Mouse (Mus musculus) G1E (cell line): Measurements from ENCODE around the gene Gm13289. TPM values are rescaled to one million over a fixed set of nuclear protein-coding genes. Genes with fewer than 3 reads are reported as not detected.
"Not testable (repeated sequence)": the region's sequence is repeated elsewhere in the genome, so short reads cannot be mapped to it uniquely, and the experiment has no call there.

ENCODE experiments used
- ATAC-seq: 2 replicates; pipeline ENCODE4 v1.8.0; 2016; ENCODE audit warnings: mild to moderate bottlenecking; ENCODE audit not compliant: insufficient number of reproducible peaks, poor library complexity, low FRiP score, severe bottlenecking; ENCODE audit errors: extremely low read depth
- DNase-seq: peaks from one replicate; pipeline ENCODE4 v3.0.0; 2012; ENCODE audit warnings: low spot score
- H3K27me3 ChIP-seq: 2 replicates; pipeline ENCODE4 v1.6.1; 2012; ENCODE audit warnings: mild to moderate bottlenecking, low read length, inconsistent platforms; ENCODE audit not compliant: insufficient read depth
- H3K36me3 ChIP-seq: replicated peaks from 2 replicates; pipeline ENCODE3; 2012; ENCODE audit warnings: mild to moderate bottlenecking, inconsistent platforms
- H3K4me1 ChIP-seq: 2 replicates; pipeline ENCODE4 v1.6.1; 2012; ENCODE audit warnings: low read depth, low read length, inconsistent platforms, mixed read lengths; ENCODE audit not compliant: insufficient read depth
- H3K4me3 ChIP-seq: 2 replicates; pipeline ENCODE4 v1.5.1; 2012; ENCODE audit warnings: low read depth, mild to moderate bottlenecking, inconsistent platforms, low read length, moderate library complexity, mixed read lengths
- H3K9me3 ChIP-seq: replicated peaks from 2 replicates; pipeline ENCODE4 v1.6.1; 2012; ENCODE audit warnings: inconsistent platforms
- CTCF ChIP-seq: IDR thresholded peaks from 2 replicates; pipeline ENCODE4 v1.5.1; 2012; ENCODE audit warnings: low read depth, low read length, inconsistent platforms, mixed read lengths
- GATA1 ChIP-seq: IDR thresholded peaks from 2 replicates; pipeline ENCODE4 v1.6.1; 2012; ENCODE audit warnings: borderline replicate concordance, low read length, inconsistent platforms, mixed read lengths
- GATA2 ChIP-seq: IDR thresholded peaks from 2 replicates; pipeline ENCODE4 v1.6.1; 2012; ENCODE audit warnings: low read depth, low read length, inconsistent platforms, borderline replicate concordance
- POLR2AphosphoS5 ChIP-seq: IDR thresholded peaks from 2 replicates; pipeline ENCODE4 v1.6.1; 2012; ENCODE audit warnings: low read depth, low read length, inconsistent platforms; ENCODE audit not compliant: insufficient replicate concordance
- TAL1 ChIP-seq: conservative IDR thresholded peaks from 2 replicates; pipeline ENCODE4 v1.6.1; 2012; ENCODE audit warnings: low read depth, low read length, inconsistent platforms, mixed read lengths
- polyA plus RNA-seq: library from polyadenylated mRNA; stranded (reverse); fragments of >175 nt; gene quantifications from 2 replicates; pipeline ENCODE4 v1.2.3, GENCODE M21; 2012
- total RNA-seq, 2 experiments: library from RNA; stranded (forward) in 1 of 2; stranded (reverse) in 1 of 2; fragments of 200-1000 nt in 1 of 2; fragments of >200 nt in 1 of 2; fragmentation: Nextera tagmentation in 1 of 2; gene quantifications; 2 replicates each; pipeline ENCODE4 v1.2.3; 2014 to 2017

The Gm13289 gene
- total and polyA plus RNA-seq, 3 experiments = not detected

DNA sequence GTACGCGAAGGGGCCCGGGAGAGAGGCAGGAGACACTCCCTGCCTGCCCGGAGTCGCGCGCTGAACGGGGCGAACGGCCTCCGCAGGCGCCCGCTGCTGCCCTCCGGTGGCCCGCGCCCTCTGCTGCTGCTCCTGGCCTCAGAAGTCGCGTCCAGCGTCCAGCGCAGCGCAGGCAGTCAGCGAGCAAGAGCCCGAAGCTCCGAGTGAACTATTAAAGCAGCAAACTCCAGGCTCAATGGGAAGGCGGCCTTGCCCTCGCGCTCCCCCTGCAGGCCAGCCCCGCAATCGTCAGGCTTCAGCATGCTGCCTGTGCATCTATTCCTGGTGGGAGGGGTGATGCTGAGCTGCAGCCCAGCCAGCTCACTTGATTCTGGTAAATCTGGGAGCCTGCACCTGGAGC lies 26.2 kb downstream of the Gm13289 start, which contains the start of gene Gm13287:
Gene Gm13287, plus strand, starts transcription at position 301 of the 400 bp plus-strand sequence.
- not testable (repeated sequence) for H3K9me3 ChIP-seq, H3K36me3 ChIP-seq, H3K4me3 ChIP-seq, H3K4me1 ChIP-seq, H3K27me3 ChIP-seq, DNase-seq, ATAC-seq

DNA sequence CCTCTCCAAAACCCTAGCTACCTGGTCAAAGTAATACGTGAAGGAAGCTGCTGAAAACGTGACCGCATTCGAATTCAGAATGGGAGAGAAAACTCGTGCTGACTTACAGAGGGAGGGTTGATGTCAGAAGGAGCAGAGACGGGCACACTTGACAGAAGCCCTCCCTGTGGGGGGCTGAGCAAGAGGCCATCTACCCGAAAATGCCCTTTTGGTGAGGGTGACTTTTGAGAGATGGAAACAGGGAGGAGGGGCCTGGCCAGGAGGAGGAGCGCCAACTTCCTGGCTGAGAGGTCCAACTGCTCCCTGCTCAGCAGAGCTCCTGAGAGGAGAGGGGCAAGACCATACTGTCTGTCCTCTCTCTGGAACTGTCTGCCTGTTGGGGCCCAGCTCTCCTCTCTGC lies 28.5 kb downstream of the Gm13289 start, which contains the start of gene Gm13288:
Gene Gm13288, plus strand, starts transcription at position 301 of the 400 bp plus-strand sequence.
- not testable (repeated sequence) for DNase-seq, H3K27me3 ChIP-seq, H3K9me3 ChIP-seq, H3K4me1 ChIP-seq, H3K4me3 ChIP-seq, ATAC-seq, H3K36me3 ChIP-seq

DNA sequence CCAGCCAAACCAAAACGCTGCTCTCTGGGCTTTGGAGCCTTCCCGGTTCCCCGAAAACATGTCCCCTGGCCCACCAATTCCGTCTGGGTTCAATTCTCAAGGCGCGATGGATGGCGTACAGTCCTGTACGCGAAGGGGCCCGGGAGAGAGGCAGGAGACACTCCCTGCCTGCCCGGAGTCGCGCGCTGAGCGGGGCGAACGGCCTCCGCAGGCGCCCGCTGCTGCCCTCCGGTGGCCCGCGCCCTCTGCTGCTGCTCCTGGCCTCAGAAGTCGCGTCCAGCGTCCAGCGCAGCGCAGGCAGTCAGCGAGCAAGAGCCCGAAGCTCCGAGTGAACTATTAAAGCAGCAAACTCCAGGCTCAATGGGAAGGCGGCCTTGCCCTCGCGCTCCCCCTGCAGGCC lies 29.0 kb downstream of the Gm13289 start:
- DNase-seq, H3K4me3 ChIP-seq, ATAC-seq: not testable (repeated sequence)

DNA sequence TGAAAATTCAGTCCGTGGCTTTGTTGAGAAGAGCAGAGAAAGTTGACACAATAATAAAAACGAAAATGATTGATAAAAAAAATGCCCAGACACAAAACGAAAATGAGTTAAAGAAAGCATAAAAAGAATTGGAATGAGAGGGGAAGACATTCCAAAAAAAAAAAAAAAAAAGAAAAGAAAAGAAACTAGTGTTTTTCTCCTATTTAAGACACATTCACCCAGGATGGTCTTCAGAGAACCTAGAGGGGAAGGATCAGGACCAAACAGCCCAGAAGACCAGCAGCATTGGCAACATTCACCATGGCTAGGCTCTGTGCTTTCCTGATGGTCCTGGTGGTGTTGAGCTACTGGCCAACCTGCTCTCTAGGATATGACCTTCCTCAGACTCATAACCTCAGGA lies 39.2 kb downstream of the Gm13289 start, which contains the start of gene Ifna7:
Gene Ifna7, plus strand, starts transcription at position 301 of the 400 bp plus-strand sequence.
- ATAC-seq (no peak), DNase-seq (no peak)
- no peak for TF ChIP-seq CTCF
- no peak for TF ChIP-seq TAL1
- no peak for TF ChIP-seq GATA1
- no peak for TF ChIP-seq POLR2AphosphoS5
- Histone ChIP-seq H3K4me3 (no peak within 1 kb of the TSS), H3K27me3 (no peaks in the 10 kb centered on the region), H3K4me1 (no peaks in the 10 kb centered on the region), H3K36me3 (no peaks in the 10 kb centered on the region), H3K9me3 (no peaks in the 10 kb centered on the region)

More for the DNA sequence above, 29.0 kb downstream of the Gm13289 start:
- H3K9me3 ChIP-seq, H3K4me1 ChIP-seq, H3K36me3 ChIP-seq, H3K27me3 ChIP-seq: not testable (repeated sequence)

DNA sequence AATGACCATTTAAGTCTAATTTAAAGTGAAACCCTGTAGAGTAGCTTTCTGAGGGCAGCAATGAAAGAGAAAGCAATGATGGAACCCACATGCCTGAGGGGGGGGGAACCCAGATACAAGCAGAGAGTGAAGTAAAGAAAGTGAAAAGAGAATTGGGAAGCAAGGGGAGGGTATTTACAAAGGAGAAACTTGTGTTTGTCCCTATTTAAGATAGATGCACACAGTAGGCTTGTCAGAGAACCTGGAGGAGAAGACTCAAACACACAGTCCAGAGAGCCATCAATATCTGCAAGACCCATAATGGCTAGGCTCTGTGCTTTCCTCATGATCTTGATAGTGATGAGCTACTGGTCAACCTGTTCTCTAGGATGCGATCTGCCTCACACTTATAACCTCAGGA lies 42.9 kb downstream of the Gm13289 start, which contains the start of gene Ifna11:
Gene Ifna11, plus strand, starts transcription at position 301 of the 400 bp plus-strand sequence.
- ATAC-seq = no peak
- no peak for DNase-seq
- no peaks in the 10 kb centered on the region for H3K9me3 ChIP-seq
- TF ChIP-seq GATA2 = no peak
- no peak for TF ChIP-seq GATA1
- no peak for TF ChIP-seq POLR2AphosphoS5
- TF ChIP-seq TAL1 = no peak
- no peak for TF ChIP-seq CTCF
- H3K36me3 ChIP-seq = no peaks in the 10 kb centered on the region
- H3K4me3 ChIP-seq = no peak within 1 kb of the TSS
- no peaks in the 10 kb centered on the region for H3K27me3 ChIP-seq
- no peaks in the 10 kb centered on the region for H3K4me1 ChIP-seq

DNA sequence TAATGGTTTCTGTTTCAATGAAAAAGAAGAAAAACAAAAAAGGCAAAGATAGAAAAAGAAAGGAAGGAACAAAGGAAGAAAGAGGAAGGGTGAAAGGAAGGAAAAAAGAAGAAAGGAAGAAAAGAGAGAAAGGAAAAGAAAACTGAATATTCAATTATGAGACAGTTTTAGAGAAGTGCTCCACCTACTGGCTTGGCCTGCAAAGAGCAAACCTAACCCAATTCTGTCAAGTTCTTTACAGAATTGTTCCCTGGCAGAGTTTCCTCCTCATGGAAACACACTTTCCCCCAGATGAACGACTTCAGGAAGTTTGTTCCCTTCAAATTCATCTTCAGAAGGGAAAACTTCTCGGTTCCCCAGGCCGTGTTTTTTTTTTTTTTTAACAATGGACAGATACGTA lies 46.3 kb downstream of the Gm13289 start:
- Histone ChIP-seq H3K4me1 (no peaks in the 10 kb centered on the region), H3K9me3 (no peaks in the 10 kb centered on the region), H3K4me3 (no peak overlapping the region), H3K27me3 (no peaks in the 10 kb centered on the region), H3K36me3 (no peaks in the 10 kb centered on the region)
- DNase-seq = no peak
- TF ChIP-seq CTCF (no peak), POLR2AphosphoS5 (no peak), GATA1 (no peak), TAL1 (no peak), GATA2 (no peak)
- ATAC-seq = no peak

Other genes with a start within 250 kb of the Gm13289 start
Only the 20 nearest of the 31 such genes appear.
- gene Gm26566, start 55.1 kb upstream of the Gm13289 start, total RNA-seq (2014; fragmentation: Nextera tagmentation) = not detected in 2 replicates
- 0.33 and 0.46 TPM in 2 replicates for gene Gm26566, start 55.1 kb upstream of the Gm13289 start, total RNA-seq (2017)
- 0.08 and 0.22 TPM in 2 replicates for gene Gm26566, start 55.1 kb upstream of the Gm13289 start, polyA plus RNA-seq
- 63.5 and 64.7 TPM in 2 replicates for gene Klhl9, start 54.5 kb upstream of the Gm13289 start, total RNA-seq (2014; fragmentation: Nextera tagmentation)
- gene Klhl9, start 54.5 kb upstream of the Gm13289 start, total RNA-seq (2017) = 95.4 and 115 TPM in 2 replicates
- gene Klhl9, start 54.5 kb upstream of the Gm13289 start, polyA plus RNA-seq = 5.6 and 6.3 TPM in 2 replicates
- gene Gm13271, start 22.1 kb upstream of the Gm13289 start, total RNA-seq (2014; fragmentation: Nextera tagmentation) = not detected in 2 replicates
- gene Gm13271, start 22.1 kb upstream of the Gm13289 start, total RNA-seq (2017) = not detected in 2 replicates
- gene Gm13271, start 22.1 kb upstream of the Gm13289 start, polyA plus RNA-seq = not detected in 2 replicates
- not detected in 2 replicates for gene Gm13283, start 16.8 kb upstream of the Gm13289 start, total RNA-seq (2014; fragmentation: Nextera tagmentation)
- not detected in 2 replicates for gene Gm13283, start 16.8 kb upstream of the Gm13289 start, total RNA-seq (2017)
- not detected in 2 replicates for gene Gm13283, start 16.8 kb upstream of the Gm13289 start, polyA plus RNA-seq
- gene Gm13290, start 3.1 kb upstream of the Gm13289 start, total RNA-seq (2014; fragmentation: Nextera tagmentation) = not detected in 2 replicates
- gene Gm13290, start 3.1 kb upstream of the Gm13289 start, total RNA-seq (2017) = not detected in 2 replicates
- gene Gm13290, start 3.1 kb upstream of the Gm13289 start, polyA plus RNA-seq = not detected in 2 replicates
- not detected in 2 replicates for gene Gm13272, start 2.9 kb downstream of the Gm13289 start, total RNA-seq (2014; fragmentation: Nextera tagmentation)
- 0.29 TPM in 1 of 2 replicates, not detected in the other for gene Gm13272, start 2.9 kb downstream of the Gm13289 start, total RNA-seq (2017)
- not detected in 2 replicates for gene Gm13272, start 2.9 kb downstream of the Gm13289 start, polyA plus RNA-seq
- gene Ifnz, start 5.2 kb downstream of the Gm13289 start, total RNA-seq (2014; fragmentation: Nextera tagmentation) = not detected in 2 replicates
- not detected in 2 replicates for gene Ifnz, start 5.2 kb downstream of the Gm13289 start, total RNA-seq (2017)
- not detected in 2 replicates for gene Ifnz, start 5.2 kb downstream of the Gm13289 start, polyA plus RNA-seq
- not detected in 2 replicates for gene Gm13276, start 8.8 kb downstream of the Gm13289 start, total RNA-seq (2014; fragmentation: Nextera tagmentation)
- gene Gm13276, start 8.8 kb downstream of the Gm13289 start, total RNA-seq (2017) = not detected in 2 replicates
- not detected in 2 replicates for gene Gm13276, start 8.8 kb downstream of the Gm13289 start, polyA plus RNA-seq
- not detected in 2 replicates for gene Gm13277, start 11.7 kb downstream of the Gm13289 start, total RNA-seq (2014; fragmentation: Nextera tagmentation)
- not detected in 2 replicates for gene Gm13277, start 11.7 kb downstream of the Gm13289 start, total RNA-seq (2017)
- not detected in 2 replicates for gene Gm13277, start 11.7 kb downstream of the Gm13289 start, polyA plus RNA-seq
- not detected in 2 replicates for gene Gm13278, start 14.6 kb downstream of the Gm13289 start, total RNA-seq (2014; fragmentation: Nextera tagmentation)
- gene Gm13278, start 14.6 kb downstream of the Gm13289 start, total RNA-seq (2017) = not detected in 2 replicates
- not detected in 2 replicates for gene Gm13278, start 14.6 kb downstream of the Gm13289 start, polyA plus RNA-seq
- gene Gm13275, start 17.6 kb downstream of the Gm13289 start, total RNA-seq (2014; fragmentation: Nextera tagmentation) = not detected in 2 replicates
- gene Gm13275, start 17.6 kb downstream of the Gm13289 start, total RNA-seq (2017) = 0.27 TPM in 1 of 2 replicates, not detected in the other
- gene Gm13275, start 17.6 kb downstream of the Gm13289 start, polyA plus RNA-seq = not detected in 2 replicates
- not detected in 2 replicates for gene Gm13279, start 20.5 kb downstream of the Gm13289 start, total RNA-seq (2014; fragmentation: Nextera tagmentation)
- not detected in 2 replicates for gene Gm13279, start 20.5 kb downstream of the Gm13289 start, total RNA-seq (2017)
- gene Gm13279, start 20.5 kb downstream of the Gm13289 start, polyA plus RNA-seq = not detected in 2 replicates
- gene Gm13285, start 22.7 kb downstream of the Gm13289 start, total RNA-seq (2014; fragmentation: Nextera tagmentation) = not detected in 2 replicates
- gene Gm13285, start 22.7 kb downstream of the Gm13289 start, total RNA-seq (2017) = not detected in 2 replicates
- gene Gm13285, start 22.7 kb downstream of the Gm13289 start, polyA plus RNA-seq = not detected in 2 replicates
- gene Gm13287, start 26.3 kb downstream of the Gm13289 start, total RNA-seq (2014; fragmentation: Nextera tagmentation) = not detected in 2 replicates
- not detected in 2 replicates for gene Gm13287, start 26.3 kb downstream of the Gm13289 start, total RNA-seq (2017)
- gene Gm13287, start 26.3 kb downstream of the Gm13289 start, polyA plus RNA-seq = not detected in 2 replicates
- gene Gm13288, start 28.6 kb downstream of the Gm13289 start, total RNA-seq (2014; fragmentation: Nextera tagmentation) = not detected in 2 replicates
- gene Gm13288, start 28.6 kb downstream of the Gm13289 start, total RNA-seq (2017) = 0.06 and 0.16 TPM in 2 replicates
- not detected in 2 replicates for gene Gm13288, start 28.6 kb downstream of the Gm13289 start, polyA plus RNA-seq
- gene Ifna7, start 39.3 kb downstream of the Gm13289 start, total RNA-seq (2014; fragmentation: Nextera tagmentation) = not detected in 2 replicates
- gene Ifna7, start 39.3 kb downstream of the Gm13289 start, total RNA-seq (2017) = not detected in 2 replicates
- gene Ifna7, start 39.3 kb downstream of the Gm13289 start, polyA plus RNA-seq = not detected in 2 replicates
- gene Ifna11, start 43.0 kb downstream of the Gm13289 start, total RNA-seq (2014; fragmentation: Nextera tagmentation) = not detected in 2 replicates
- gene Ifna11, start 43.0 kb downstream of the Gm13289 start, total RNA-seq (2017) = 0.29 TPM in 1 of 2 replicates, not detected in the other
- gene Ifna11, start 43.0 kb downstream of the Gm13289 start, polyA plus RNA-seq = not detected in 2 replicates
- gene Ifna6, start 50.5 kb downstream of the Gm13289 start, total RNA-seq (2014; fragmentation: Nextera tagmentation) = not detected in 2 replicates
- not detected in 2 replicates for gene Ifna6, start 50.5 kb downstream of the Gm13289 start, total RNA-seq (2017)
- gene Ifna6, start 50.5 kb downstream of the Gm13289 start, polyA plus RNA-seq = not detected in 2 replicates
- not detected in 2 replicates for gene Ifna5, start 58.6 kb downstream of the Gm13289 start, total RNA-seq (2014; fragmentation: Nextera tagmentation)
- not detected in 2 replicates for gene Ifna5, start 58.6 kb downstream of the Gm13289 start, total RNA-seq (2017)
- gene Ifna5, start 58.6 kb downstream of the Gm13289 start, polyA plus RNA-seq = not detected in 2 replicates
- not detected in 2 replicates for gene Ifna4, start 64.9 kb downstream of the Gm13289 start, total RNA-seq (2014; fragmentation: Nextera tagmentation)
- 0.38 TPM in 1 of 2 replicates, not detected in the other for gene Ifna4, start 64.9 kb downstream of the Gm13289 start, total RNA-seq (2017)
- gene Ifna4, start 64.9 kb downstream of the Gm13289 start, polyA plus RNA-seq = not detected in 2 replicates